Mouse (Mus musculus) ES-E14 (cell line): Measurements from ENCODE around the gene Hcn4. TPM values are rescaled to one million over a fixed set of nuclear protein-coding genes. Genes with fewer than 3 reads are reported as not detected.

Source experiments
- DNase-seq: peaks from one replicate; pipeline ENCODE4 v3.0.0-alpha.2; 2013; ENCODE audit warnings: low read depth, low spot score
- H3K27ac ChIP-seq: 2 replicates; pipeline ENCODE4 v1.5.1; 2012; ENCODE audit warnings: low read depth, mild to moderate bottlenecking, low read length, moderate library complexity, mixed read lengths; ENCODE audit not compliant: poor library complexity, insufficient read depth, severe bottlenecking
- H3K36me3 ChIP-seq: 2 replicates; pipeline ENCODE4 v1.6.1; 2012; ENCODE audit warnings: mild to moderate bottlenecking, low read length, moderate library complexity, mixed read lengths; ENCODE audit not compliant: control insufficient read depth, poor library complexity, insufficient read depth, severe bottlenecking
- H3K4me1 ChIP-seq, 2 experiments: fragments of 150-350 bp in 1 of 2; sonication (generic) in 1 of 2; 2 replicates each; pipeline ENCODE4 v1.6.1; 2012; ENCODE audit warnings: low read length in 2 of 2, mild to moderate bottlenecking in 1 of 2, mixed read lengths in 1 of 2; ENCODE audit not compliant: control insufficient read depth in 2 of 2, insufficient read depth in 2 of 2, poor library complexity in 1 of 2
- H3K4me3 ChIP-seq, 2 experiments: fragments of 150-350 bp in 1 of 2; sonication (generic) in 1 of 2; 2 replicates each; pipeline ENCODE4 v1.5.1; 2012; ENCODE audit warnings: low read length in 2 of 2, low read depth in 1 of 2, mild to moderate bottlenecking in 1 of 2, mixed read lengths in 1 of 2; ENCODE audit not compliant: insufficient read depth in 1 of 2, poor library complexity in 1 of 2, severe bottlenecking in 1 of 2
- H3K9ac ChIP-seq: 2 replicates; pipeline ENCODE4 v1.6.1; 2012; ENCODE audit warnings: low read depth, mild to moderate bottlenecking, low read length, mixed read lengths; ENCODE audit not compliant: poor library complexity, insufficient read depth, severe bottlenecking
- H3K9me3 ChIP-seq: fragments of 150-350 bp; sonication (generic); 2 replicates; pipeline ENCODE4 v1.6.1; 2012; ENCODE audit warnings: low read depth, mild to moderate bottlenecking, low read length; ENCODE audit not compliant: control insufficient read depth, insufficient read depth
- CHD2 ChIP-seq: IDR thresholded peaks from 2 replicates; pipeline ENCODE4 v1.6.1; 2014; ENCODE audit warnings: mild to moderate bottlenecking, low read depth, low read length, inconsistent platforms
- HCFC1 ChIP-seq: IDR thresholded peaks from 2 replicates; pipeline ENCODE4 v1.6.1; 2012; ENCODE audit warnings: low read length, inconsistent platforms, borderline replicate concordance; ENCODE audit not compliant: insufficient read depth
- MAFK ChIP-seq: IDR thresholded peaks from 2 replicates; pipeline ENCODE4 v1.6.1; 2014; ENCODE audit warnings: mild to moderate bottlenecking, low read depth, low read length, inconsistent platforms; ENCODE audit not compliant: insufficient read depth
- ZC3H11A ChIP-seq: IDR thresholded peaks from 2 replicates; pipeline ENCODE4 v1.6.1; 2012; ENCODE audit warnings: low read depth, mild to moderate bottlenecking, inconsistent platforms, low read length, borderline replicate concordance
- ZNF384 ChIP-seq: IDR thresholded peaks from 2 replicates; pipeline ENCODE4 v1.6.1; 2012; ENCODE audit warnings: low read depth, low read length, inconsistent platforms
- in situ Hi-C, 2 experiments: fragments of 600-800 bp; cut with MboI; formaldehyde crosslinking; loops; one replicate each; pipeline ENCODE4 v1.15.1; 2025; ENCODE audit warnings: low sequenced_read_pairs in 2 of 2, inconsistent platforms in 1 of 2; ENCODE audit not compliant: unreplicated experiment in 2 of 2
- total RNA-seq: library from RNA; depleted of rRNA; stranded (reverse); fragments of 300-350 nt; gene quantifications from 2 replicates; pipeline ENCODE4 v1.2.3, GENCODE M21; 2012; rRNA removed

The Hcn4 gene
- total RNA-seq, result 0.21 and 0.22 TPM in 2 replicates

GRCm38 (mm10) chr9:58823139-58823917, at the start of gene Hcn4:
Hcn4 (plus strand) TSS chr9:58823412.
- H3K27ac ChIP-seq, result no peak within 1 kb of the TSS
- TF ChIP-seq MAFK (no peak), HCFC1 (no peak), ZNF384 (no peak), CHD2 (no peak), ZC3H11A (no peak)
- in situ Hi-C loops, result no loop called here

DNA sequence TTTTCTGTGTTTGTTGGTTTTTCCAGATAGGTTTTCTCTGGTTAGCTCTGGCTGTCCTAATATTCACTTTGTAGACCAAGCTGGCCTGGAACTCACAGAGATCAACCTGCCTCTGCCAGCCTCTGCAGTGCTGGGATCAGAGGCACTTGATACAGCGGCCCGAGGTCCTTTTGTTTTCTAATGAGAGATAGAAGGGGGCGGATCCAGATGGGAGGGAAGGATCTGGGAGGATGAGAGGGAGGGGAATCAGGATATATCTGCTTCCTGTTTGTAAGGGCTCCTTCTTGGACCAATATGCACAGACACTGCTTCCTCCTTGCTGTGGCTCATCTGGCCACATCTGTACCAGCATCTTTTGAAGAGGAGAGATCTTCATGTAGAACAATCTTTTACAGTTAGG, 48.5 kb upstream of the Hcn4 start:
- in situ Hi-C loops, result no loop called here
- Histone ChIP-seq H3K4me1 (peaks cover 0 to 4% of the 10 kb centered on the region in 2 experiments; a peak in 1 of 4 replicates), H3K36me3 (no peaks in the 10 kb centered on the region), H3K9ac (no peak overlapping the region), H3K4me3 (no peak overlapping the region), H3K9me3 (no peaks in the 10 kb centered on the region), H3K27ac (no peak overlapping the region)
- no peak for DNase-seq
- no peak for TF ChIP-seq ZNF384

More at GRCm38 (mm10) chr9:58823139-58823917, at the start of gene Hcn4:
- peaks cover 0 to 4% of the 10 kb centered on the region in 2 experiments; a peak in 1 of 4 replicates for H3K4me1 ChIP-seq
- peak within 1 kb of the TSS; percentile 67 for H3K9ac ChIP-seq
- peak within 1 kb of the TSS; percentile 80 to 84 for H3K4me3 ChIP-seq
- H3K36me3 ChIP-seq, result no peaks in the 10 kb centered on the region
- H3K9me3 ChIP-seq, result no peaks in the 10 kb centered on the region
- no peak for DNase-seq

DNA sequence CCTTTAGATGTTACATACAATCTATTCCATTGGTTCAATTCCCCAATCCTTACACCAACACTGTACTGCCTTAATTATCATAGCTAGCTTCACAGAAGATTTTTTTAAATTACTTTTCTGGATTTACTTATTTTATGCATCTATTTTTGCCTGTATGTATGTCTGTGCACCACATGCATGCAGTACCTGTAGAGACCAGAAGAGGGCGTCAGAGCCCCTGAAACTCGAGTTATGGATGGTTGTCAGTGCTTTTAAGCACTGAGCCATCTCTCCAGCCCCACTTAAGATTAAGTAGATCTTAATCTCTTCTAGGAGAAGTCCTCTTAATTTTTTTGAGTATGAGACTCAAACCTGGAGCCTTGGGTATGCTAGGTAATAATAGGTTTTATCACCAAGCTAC, 47.8 kb upstream of the Hcn4 start:
- in situ Hi-C loops, result no loop called here
- Histone ChIP-seq H3K4me3 (no peak overlapping the region), H3K4me1 (no peaks in the 10 kb centered on the region), H3K27ac (no peak overlapping the region), H3K9me3 (no peaks in the 10 kb centered on the region), H3K36me3 (no peaks in the 10 kb centered on the region), H3K9ac (no peak overlapping the region)
- TF ChIP-seq ZC3H11A, result peak; percentile 38; the same call in 1 of the 2 replicates
- no peak for TF ChIP-seq MAFK
- DNase-seq, result no peak

DNA sequence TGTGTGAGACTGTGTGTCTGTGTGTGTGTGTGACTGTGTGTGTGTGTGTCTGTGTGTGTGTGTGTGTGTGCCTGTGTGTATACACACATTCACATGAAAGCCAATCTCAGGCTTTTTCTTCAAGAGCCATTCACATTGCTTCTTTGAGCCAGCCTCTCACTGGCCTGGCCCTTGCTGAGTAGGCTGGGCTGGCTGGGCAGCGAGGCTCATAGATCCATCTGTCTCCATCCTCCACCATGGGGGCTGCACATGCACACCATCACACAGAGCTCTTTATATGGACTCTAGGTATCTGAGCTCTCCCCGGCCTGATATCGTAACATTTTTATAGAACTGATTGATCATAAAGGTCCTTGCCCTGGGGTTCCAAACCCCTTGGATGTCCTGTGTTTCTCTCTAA, 33.7 kb upstream of the Hcn4 start:
- H3K4me1 ChIP-seq, result no peaks in the 10 kb centered on the region
- no peaks in the 10 kb centered on the region for H3K36me3 ChIP-seq
- in situ Hi-C loops, result no loop called here
- TF ChIP-seq HCFC1 (no peak), ZNF384 (no peak)
- H3K9ac ChIP-seq, result no peak overlapping the region
- DNase-seq, result no peak
- H3K27ac ChIP-seq, result no peak overlapping the region
- H3K4me3 ChIP-seq, result no peak overlapping the region
- no peaks in the 10 kb centered on the region for H3K9me3 ChIP-seq

DNA sequence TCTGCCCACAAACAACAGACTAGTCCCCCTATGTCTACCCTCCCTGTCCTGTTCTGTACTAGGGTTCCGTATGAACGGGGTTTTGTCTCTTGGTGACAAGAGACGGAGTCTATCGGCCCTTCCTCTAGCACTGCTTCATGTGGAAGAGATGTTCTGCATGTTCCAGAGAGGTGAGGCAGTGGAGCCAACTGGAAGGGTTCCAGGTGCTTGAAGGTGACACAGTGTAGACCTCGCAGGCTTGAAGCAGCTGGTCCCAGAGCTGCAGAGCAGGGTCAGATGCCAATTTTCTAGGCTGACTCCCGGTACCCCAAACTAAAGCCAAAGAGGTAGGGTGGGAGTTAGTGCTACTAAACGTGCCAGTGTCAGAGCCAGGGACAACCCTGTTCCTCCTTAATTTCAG, 25.1 kb upstream of the Hcn4 start:
- TF ChIP-seq HCFC1, result no peak
- no peak for TF ChIP-seq ZC3H11A
- no peak for TF ChIP-seq ZNF384
- no peak for TF ChIP-seq MAFK
- TF ChIP-seq CHD2, result no peak
- no peak overlapping the region for H3K27ac ChIP-seq
- H3K4me3 ChIP-seq, result no peak overlapping the region
- DNase-seq, result no peak
- in situ Hi-C loops, result no loop called here
- H3K9me3 ChIP-seq, result no peaks in the 10 kb centered on the region
- no peaks in the 10 kb centered on the region for H3K4me1 ChIP-seq
- no peaks in the 10 kb centered on the region for H3K36me3 ChIP-seq
- H3K9ac ChIP-seq, result no peak overlapping the region
